Mouse (Mus musculus): Measurements from ENCODE around the gene Tmem253. TPM values are rescaled to one million over a fixed set of nuclear protein-coding genes. Genes with fewer than 3 reads are reported as not detected.

The Tmem253 gene
- 0.09 and 0.20 TPM in 2 replicates for polyA plus RNA-seq (2015; fragmentation: Nextera tagmentation; extraction: Ambion mirVana)

GRCm38 (mm10) chr14:52015445-52016100 lies at the start of gene Tmem253:
Gene Tmem253, plus strand, starts transcription at chr14:52015658.
- Histone ChIP-seq H3K9me3 (replicated peaks) (no peaks in the 10 kb centered on the region), H3K4me1 (replicated peaks) (peaks cover 64% of the 10 kb centered on the region), H3K4me3 (replicated peaks) (peak within 1 kb of the TSS; percentile 74), H3K36me3 (peaks cover 5% of the 10 kb centered on the region; the same call in 1 of the 2 replicates), H3K27me3 (no peaks in the 10 kb centered on the region), H3K9ac (peak within 1 kb of the TSS; percentile 79), H3K4me2 (peak within 1 kb of the TSS; percentile 97), H3K27ac (peak within 1 kb of the TSS; percentile 70)
- no peak for DNase-seq
- ATAC-seq (ENCODE audit: low read depth) = no peak
- WGBS (ENCODE audit: insufficient replicate concordance) = 26% methylated on average over 6 of the region's 6 CpGs

DNA sequence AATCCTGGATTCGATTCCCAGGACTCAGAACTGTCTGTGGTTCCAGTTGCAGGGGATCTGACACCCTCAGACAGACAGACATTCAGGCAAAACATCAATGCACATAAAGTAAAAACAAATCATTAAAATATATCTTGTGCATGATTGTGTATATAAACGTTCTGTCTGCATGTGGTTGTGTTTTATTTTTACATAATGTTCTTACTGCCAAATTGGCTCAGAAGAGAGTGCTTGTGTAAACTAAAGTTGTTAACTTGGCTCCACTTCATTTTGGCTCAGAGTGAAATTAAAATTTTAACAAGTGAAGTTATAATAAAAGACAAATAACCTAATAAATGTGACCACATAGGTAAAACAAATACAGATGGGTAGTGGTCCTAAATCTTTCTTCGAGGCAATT lies 48.1 kb upstream of the Tmem253 start:
- H3K9me3 ChIP-seq (replicated peaks) = no peaks in the 10 kb centered on the region
- H3K27me3 ChIP-seq = no peaks in the 10 kb centered on the region
- no peak overlapping the region for H3K4me2 ChIP-seq
- no peaks in the 10 kb centered on the region for H3K4me1 ChIP-seq (replicated peaks)
- H3K27ac ChIP-seq = no peak overlapping the region
- H3K9ac ChIP-seq = no peak overlapping the region
- ATAC-seq (ENCODE audit: low read depth) = no peak
- DNase-seq = no peak
- no peak overlapping the region for H3K4me3 ChIP-seq (replicated peaks)
- H3K36me3 ChIP-seq = no peaks in the 10 kb centered on the region
- WGBS (ENCODE audit: insufficient replicate concordance) = 63% methylated on average over 3 of the region's 3 CpGs

- no peaks in the 10 kb centered on the region for H3K9me3 ChIP-seq (replicated peaks)
- ATAC-seq (ENCODE audit: low read depth) (no peak), DNase-seq (no peak)
- no peak overlapping the region for H3K9ac ChIP-seq
- peaks cover 11% of the 10 kb centered on the region for H3K4me1 ChIP-seq (replicated peaks)
- 63% methylated on average over 3 of the region's 3 CpGs for WGBS (ENCODE audit: insufficient replicate concordance)
- no peaks in the 10 kb centered on the region for H3K36me3 ChIP-seq
- H3K4me3 ChIP-seq (replicated peaks) = no peak overlapping the region
- no peak overlapping the region for H3K27ac ChIP-seq
- no peak overlapping the region for H3K4me2 ChIP-seq
- H3K27me3 ChIP-seq = peaks cover 9% of the 10 kb centered on the region; the same call in 1 of the 2 replicates
Observed at GRCm38 (mm10) chr14:51979252-51979651, 36.2 kb upstream of the Tmem253 start.

DNA sequence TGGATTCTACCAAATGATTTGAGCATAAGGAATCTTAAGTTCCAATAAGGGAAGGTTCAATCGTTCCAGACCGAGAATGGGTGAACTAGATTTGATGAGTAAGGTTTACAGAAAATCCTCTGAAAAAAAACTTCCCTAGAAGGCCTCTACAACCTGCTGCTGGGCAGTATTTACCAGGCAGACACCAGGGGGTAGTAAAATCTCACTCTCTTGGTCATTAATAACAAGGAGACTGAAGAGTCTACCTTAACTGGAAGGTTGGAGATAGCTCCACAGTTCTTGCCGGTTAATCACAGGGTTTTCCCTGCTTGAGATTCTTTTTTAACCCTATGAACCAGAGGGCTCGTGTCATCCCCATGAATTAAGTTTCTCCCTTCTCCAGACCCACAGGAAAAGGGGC lies 32.2 kb upstream of the Tmem253 start:
- 49% methylated on average over 4 of the region's 4 CpGs for WGBS (ENCODE audit: insufficient replicate concordance)
- Histone ChIP-seq H3K4me3 (replicated peaks) (no peak overlapping the region), H3K27me3 (peaks cover 9% of the 10 kb centered on the region; the same call in 1 of the 2 replicates), H3K9me3 (replicated peaks) (no peaks in the 10 kb centered on the region), H3K36me3 (no peaks in the 10 kb centered on the region; the same call in 1 of the 2 replicates), H3K27ac (no peak overlapping the region), H3K4me2 (no peak overlapping the region), H3K9ac (no peak overlapping the region), H3K4me1 (replicated peaks) (peaks cover 49% of the 10 kb centered on the region)
- no peak for ATAC-seq (ENCODE audit: low read depth)
- DNase-seq = no peak

- DNase-seq = no peak
- Histone ChIP-seq H3K4me1 (replicated peaks) (peaks cover 55% of the 10 kb centered on the region), H3K4me2 (peak overlapping the region; percentile 97), H3K9me3 (replicated peaks) (no peaks in the 10 kb centered on the region), H3K9ac (peak overlapping the region; percentile 81), H3K36me3 (peaks cover 6% of the 10 kb centered on the region), H3K27me3 (peaks cover 9% of the 10 kb centered on the region; the same call in 1 of the 2 replicates), H3K27ac (no peak overlapping the region), H3K4me3 (replicated peaks) (peak overlapping the region; percentile 73)
- ATAC-seq (ENCODE audit: low read depth) = no peak
- WGBS (ENCODE audit: insufficient replicate concordance) = 4% methylated on average over 10 of the region's 10 CpGs
Observed at GRCm38 (mm10) chr14:51983855-51984246, 31.6 kb upstream of the Tmem253 start.

- Histone ChIP-seq H3K9ac (peak within 1 kb of the TSS; percentile 81), H3K4me2 (peak within 1 kb of the TSS; percentile 97), H3K9me3 (replicated peaks) (no peaks in the 10 kb centered on the region), H3K27ac (peak within 1 kb of the TSS; percentile 91), H3K4me1 (replicated peaks) (peaks cover 62% of the 10 kb centered on the region), H3K36me3 (peaks cover 13% of the 10 kb centered on the region), H3K4me3 (replicated peaks) (peak within 1 kb of the TSS; percentile 73), H3K27me3 (peaks cover 9% of the 10 kb centered on the region; the same call in 1 of the 2 replicates)
- WGBS (ENCODE audit: insufficient replicate concordance) = under 1% methylated on average over 74 of the region's 74 CpGs
- DNase-seq = peak; percentile 55
- peak; percentile 63 for ATAC-seq (ENCODE audit: low read depth)
Observed at GRCm38 (mm10) chr14:51984247-51985231, 30.9 kb upstream of the Tmem253 start, which contains the start of gene Arhgef40. Gene Arhgef40, plus strand, starts transcription at chr14:51984719.

DNA sequence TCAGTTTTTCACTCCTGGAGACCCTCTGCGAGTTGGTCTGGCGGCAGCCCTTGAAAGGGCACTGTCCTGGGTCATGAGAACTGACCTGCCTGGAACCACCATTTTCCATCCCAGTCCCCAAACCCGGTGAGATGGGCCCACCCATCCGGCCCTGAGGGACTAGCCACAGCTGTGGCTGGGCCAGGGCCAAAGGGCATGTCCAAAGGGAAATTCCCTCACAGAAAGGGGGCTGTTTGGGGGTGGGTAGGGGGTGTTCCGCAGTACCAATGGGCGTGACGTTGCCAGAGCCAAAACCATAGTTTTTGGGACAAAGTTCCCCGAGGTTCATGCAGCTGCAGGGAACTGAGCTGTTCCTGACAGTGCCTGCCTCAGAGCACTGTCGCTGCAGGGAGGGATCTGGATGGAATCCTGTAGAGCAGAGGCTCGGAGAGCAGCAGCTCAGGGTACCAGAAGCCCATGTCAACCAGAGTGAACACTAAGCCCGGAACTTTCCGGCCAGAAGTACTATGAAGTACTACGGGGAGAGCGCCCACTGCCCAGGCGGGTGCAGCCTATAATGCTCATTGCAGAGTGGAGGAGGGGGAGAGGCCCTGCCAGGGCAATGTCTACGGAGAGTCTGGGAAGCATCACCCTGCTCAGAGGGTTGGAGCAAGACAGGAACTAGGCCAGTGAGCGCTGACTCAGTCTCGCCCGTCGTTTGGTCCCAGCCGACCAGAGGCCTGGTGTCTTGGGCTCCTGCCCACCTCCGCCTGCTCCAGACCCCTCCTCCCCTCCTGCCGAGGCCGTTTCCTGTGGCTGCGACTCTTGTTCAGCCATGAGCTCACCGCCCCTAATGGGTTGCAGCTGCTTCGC lies 29.9 kb upstream of the Tmem253 start:
- H3K27ac ChIP-seq = peak overlapping the region; percentile 91
- H3K4me3 ChIP-seq (replicated peaks) = peak overlapping the region; percentile 73
- H3K9ac ChIP-seq = peak overlapping the region; percentile 81
- H3K4me2 ChIP-seq = peak overlapping the region; percentile 97
- H3K9me3 ChIP-seq (replicated peaks) = no peaks in the 10 kb centered on the region
- peak; percentile 36 for DNase-seq
- WGBS (ENCODE audit: insufficient replicate concordance) = 1% methylated on average over 27 of the region's 27 CpGs
- H3K27me3 ChIP-seq = peaks cover 9% of the 10 kb centered on the region; the same call in 1 of the 2 replicates
- H3K4me1 ChIP-seq (replicated peaks) = peaks cover 68% of the 10 kb centered on the region
- peak; percentile 37 for ATAC-seq (ENCODE audit: low read depth)
- H3K36me3 ChIP-seq = peaks cover 22% of the 10 kb centered on the region

DNA sequence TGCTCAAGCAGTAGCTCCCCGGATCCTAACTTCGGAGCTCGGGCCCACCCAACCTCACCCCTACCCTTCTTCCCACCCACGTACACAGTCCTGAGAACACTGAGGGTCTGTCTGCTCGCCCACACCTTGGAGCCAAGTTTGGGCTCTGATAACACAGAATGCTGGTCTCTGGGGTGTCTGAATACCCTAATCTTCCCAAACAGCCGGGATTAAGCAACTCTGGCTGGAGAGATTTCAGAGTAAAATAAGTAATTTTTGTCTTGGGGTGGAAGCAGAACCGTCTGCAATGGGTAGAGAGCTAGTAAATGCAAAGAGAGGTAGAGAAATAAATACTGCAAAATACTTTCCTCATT lies 29.3 kb upstream of the Tmem253 start:
- no peaks in the 10 kb centered on the region for H3K9me3 ChIP-seq (replicated peaks)
- H3K9ac ChIP-seq = peak overlapping the region; percentile 81
- DNase-seq (peak; percentile 63), ATAC-seq (ENCODE audit: low read depth) (peak; percentile 70)
- peaks cover 28% of the 10 kb centered on the region for H3K36me3 ChIP-seq
- H3K4me3 ChIP-seq (replicated peaks) = peak overlapping the region; percentile 73
- H3K27me3 ChIP-seq = peaks cover 9% of the 10 kb centered on the region; the same call in 1 of the 2 replicates
- H3K27ac ChIP-seq = peak overlapping the region; percentile 91
- H3K4me1 ChIP-seq (replicated peaks) = peaks cover 68% of the 10 kb centered on the region
- WGBS (ENCODE audit: insufficient replicate concordance) = 4% methylated on average over 7 of the region's 7 CpGs
- H3K4me2 ChIP-seq = peak overlapping the region; percentile 97

GRCm38 (mm10) chr14:51987177-51987576 lies 28.3 kb upstream of the Tmem253 start:
- DNase-seq (peak; percentile 52), ATAC-seq (ENCODE audit: low read depth) (peak; percentile 76)
- Histone ChIP-seq H3K27ac (peak overlapping the region; percentile 91), H3K36me3 (peaks cover 39% of the 10 kb centered on the region), H3K4me3 (replicated peaks) (peak overlapping the region; percentile 73; the same call in 1 of the 2 replicates), H3K27me3 (peaks cover 6% of the 10 kb centered on the region; the same call in 1 of the 2 replicates), H3K4me1 (replicated peaks) (peaks cover 68% of the 10 kb centered on the region), H3K4me2 (peak overlapping the region; percentile 97), H3K9me3 (replicated peaks) (no peaks in the 10 kb centered on the region), H3K9ac (peak overlapping the region; percentile 81)
- 53% methylated on average over 6 of the region's 6 CpGs for WGBS (ENCODE audit: insufficient replicate concordance)

GRCm38 (mm10) chr14:51988731-51989130 lies 26.7 kb upstream of the Tmem253 start:
- Histone ChIP-seq H3K4me3 (replicated peaks) (no peak overlapping the region), H3K27me3 (peaks cover 4% of the 10 kb centered on the region; the same call in 1 of the 2 replicates), H3K36me3 (peaks cover 48% of the 10 kb centered on the region), H3K4me2 (no peak overlapping the region), H3K27ac (no peak overlapping the region), H3K9ac (no peak overlapping the region), H3K9me3 (replicated peaks) (no peaks in the 10 kb centered on the region), H3K4me1 (replicated peaks) (peaks cover 62% of the 10 kb centered on the region)
- DNase-seq (no peak), ATAC-seq (ENCODE audit: low read depth) (no peak)
- WGBS (ENCODE audit: insufficient replicate concordance) = 87% methylated on average over 12 of the region's 12 CpGs

Data from liver, embryonic 13.5 days (tissue).